Mouse (Mus musculus) hindbrain, embryonic 16.5 days (tissue): ENCODE data around the gene Eef2k. TPM values are rescaled to one million over a fixed set of nuclear protein-coding genes. Genes with fewer than 3 reads are reported as not detected.
A peak's percentile ranks its signal among the peaks of the same experiment; 100 is the strongest.

Source experiments
- ATAC-seq: fragments of 200-750 bp; cut with Nextera tagmentation; 2 replicates; pipeline ENCODE4 v1.8.0; 2017; ENCODE audit warnings: moderate TSS enrichment, moderate library complexity
- H3K27ac ChIP-seq: fragments of 300-500 bp; sonication (generic); 2 replicates; pipeline ENCODE4 v1.5.1; 2014; ENCODE audit warnings: low read depth, mild to moderate bottlenecking, control low read depth, low read length, moderate library complexity
- H3K27me3 ChIP-seq: fragments of 300-500 bp; sonication (generic); replicated peaks from 2 replicates; pipeline ENCODE4 v1.6.1; 2014; ENCODE audit warnings: low read length; ENCODE audit not compliant: control insufficient read depth, insufficient read depth
- H3K36me3 ChIP-seq: fragments of 300-500 bp; sonication (generic); 2 replicates; pipeline ENCODE4 v1.6.1; 2014; ENCODE audit warnings: mild to moderate bottlenecking, low read length, moderate library complexity, mixed read lengths; ENCODE audit not compliant: control insufficient read depth, insufficient read depth
- H3K4me1 ChIP-seq: fragments of 300-500 bp; sonication (generic); 2 replicates; pipeline ENCODE4 v1.6.1; 2014; ENCODE audit warnings: low read depth, low read length; ENCODE audit not compliant: control insufficient read depth, insufficient read depth
- H3K4me2 ChIP-seq: fragments of 300-500 bp; sonication (generic); 2 replicates; pipeline ENCODE4 v1.6.1; 2014; ENCODE audit warnings: mild to moderate bottlenecking, low read length, control low read depth, moderate library complexity
- H3K4me3 ChIP-seq: fragments of 300-500 bp; sonication (generic); 2 replicates; pipeline ENCODE4 v1.5.1; 2014; ENCODE audit warnings: mild to moderate bottlenecking, low read length, control low read depth, moderate library complexity
- H3K9ac ChIP-seq: fragments of 300-500 bp; sonication (generic); 2 replicates; pipeline ENCODE4 v1.6.1; 2014; ENCODE audit warnings: low read depth, mild to moderate bottlenecking, control low read depth, low read length, moderate library complexity
- H3K9me3 ChIP-seq: fragments of 300-500 bp; sonication (generic); 2 replicates; pipeline ENCODE4 v1.6.1; 2014; ENCODE audit warnings: mild to moderate bottlenecking, low read length, moderate library complexity; ENCODE audit not compliant: control insufficient read depth
- WGBS: fragments of 180-500 bp; shearing (Covaris S2); extraction: QIAGEN DNeasy Blood & Tissue Kit; methylation state at CpG from one replicate; pipeline ENCODE4 v1.1.7; 2014; 5-methylcytosine and 5-hydroxymethylcytosine counted together
- polyA plus RNA-seq: library from polyadenylated mRNA; unstranded; fragments of >200 nt; fragmentation: Nextera tagmentation; extraction: Ambion mirVana; gene quantifications from 2 replicates; pipeline ENCODE4 v1.2.1, GENCODE M21; 2015

The Eef2k gene
- polyA plus RNA-seq, 1 experiment from 2014 or later: 37.4 TPM

DNA sequence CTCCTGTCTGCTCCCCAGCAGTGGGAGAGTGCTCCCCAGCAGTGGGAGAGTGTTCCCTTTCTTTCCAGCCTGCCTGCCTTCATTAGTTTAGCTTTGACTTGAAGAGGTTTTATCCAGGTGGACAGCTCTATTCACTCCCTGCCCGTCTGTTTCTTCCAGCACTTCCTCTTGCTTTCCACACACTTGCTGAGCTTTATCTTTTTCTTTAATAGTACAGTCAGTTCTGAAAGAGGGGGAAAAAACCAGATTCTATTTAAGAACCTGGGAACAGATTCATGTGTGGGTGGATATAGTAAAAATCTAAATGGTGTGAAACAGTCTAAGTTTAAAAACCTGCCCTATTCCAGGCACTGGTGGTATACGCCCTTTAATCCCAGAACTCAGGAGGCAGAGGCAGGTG lies 17.5 kb upstream of the Eef2k start:
- ATAC-seq: no peak
- H3K9ac ChIP-seq: no peak overlapping the region
- H3K36me3 ChIP-seq: no peaks in the 10 kb centered on the region
- no peaks in the 10 kb centered on the region for H3K9me3 ChIP-seq
- H3K4me3 ChIP-seq: no peak overlapping the region
- no peak overlapping the region for H3K27ac ChIP-seq
- H3K27me3 ChIP-seq: no peaks in the 10 kb centered on the region; the same call in 1 of the 2 replicates
- no peak overlapping the region for H3K4me2 ChIP-seq
- peaks cover 3% of the 10 kb centered on the region for H3K4me1 ChIP-seq
- WGBS: 74% methylated on average over 2 of the region's 2 CpGs

DNA sequence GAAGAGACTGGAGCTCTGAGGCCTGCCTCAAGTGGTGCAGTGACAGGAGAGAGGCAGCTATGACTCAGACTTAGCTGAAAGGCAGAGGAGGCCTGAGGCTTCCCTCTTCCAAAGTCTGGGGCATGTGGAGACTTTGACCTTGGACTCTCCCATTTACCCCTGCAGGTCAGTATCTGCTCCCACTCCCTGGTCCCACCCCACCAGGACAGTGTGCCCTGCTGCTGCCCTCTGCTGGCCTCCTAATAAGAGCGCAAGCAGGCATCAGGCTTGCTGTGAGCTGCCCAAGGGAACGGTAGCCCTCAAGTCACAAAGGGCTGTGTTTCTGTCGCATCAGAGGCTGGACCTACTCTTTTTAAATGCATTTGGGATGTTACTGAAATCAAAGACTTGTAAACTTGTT lies 16.2 kb upstream of the Eef2k start:
- no peak for ATAC-seq
- no peaks in the 10 kb centered on the region for H3K9me3 ChIP-seq
- H3K4me3 ChIP-seq: no peak overlapping the region
- no peaks in the 10 kb centered on the region; the same call in 1 of the 2 replicates for H3K27me3 ChIP-seq
- no peaks in the 10 kb centered on the region for H3K36me3 ChIP-seq
- H3K4me2 ChIP-seq: no peak overlapping the region
- WGBS: 28% methylated on average over 3 of the region's 3 CpGs
- H3K27ac ChIP-seq: no peak overlapping the region
- no peak overlapping the region for H3K9ac ChIP-seq
- peaks cover 4% of the 10 kb centered on the region for H3K4me1 ChIP-seq

DNA sequence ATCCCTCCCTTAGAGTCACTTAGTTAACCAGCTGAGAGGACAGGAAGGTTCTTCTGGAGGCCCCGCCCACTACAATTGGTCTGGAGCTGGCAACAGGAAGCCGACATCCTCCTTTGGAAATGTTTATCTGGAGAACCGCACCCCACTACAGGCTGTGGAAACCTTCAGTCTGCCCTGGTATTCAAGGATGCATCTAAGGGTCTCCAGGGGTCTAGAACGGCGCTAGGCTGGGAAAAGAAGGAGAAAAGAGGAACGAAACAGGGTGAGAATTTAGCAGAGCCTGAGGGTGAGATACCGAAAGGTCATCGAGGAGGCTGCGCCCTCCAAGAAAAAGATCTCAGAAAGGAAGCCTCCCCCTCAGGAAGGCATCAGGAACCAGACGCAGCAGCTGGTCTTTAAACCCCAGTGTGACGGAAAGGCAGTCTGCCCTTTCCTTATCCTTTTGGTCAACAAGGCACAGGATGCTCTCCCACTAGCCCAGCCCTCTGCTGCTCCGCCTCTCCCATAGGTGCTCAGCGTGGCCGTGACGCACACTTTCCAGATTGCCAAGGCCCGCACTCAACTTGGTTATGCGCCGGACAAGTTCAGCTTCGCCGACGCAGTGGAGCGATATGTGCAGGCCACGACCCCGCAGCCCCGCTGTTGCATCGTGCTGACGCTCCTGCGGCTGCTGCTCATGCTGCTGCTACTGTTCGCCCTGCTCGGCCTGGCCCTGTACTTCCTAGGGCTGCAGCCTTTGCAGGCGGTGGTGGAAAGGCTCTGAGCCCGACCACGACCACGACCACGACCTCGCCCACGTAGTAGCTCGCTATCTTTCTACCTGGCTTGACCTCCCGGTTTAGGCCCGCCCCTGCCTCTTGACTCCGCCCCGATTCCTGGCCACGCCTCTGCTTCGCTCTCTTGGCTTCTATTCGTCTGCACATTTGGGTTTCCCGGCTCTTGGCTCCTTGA lies 11.9 kb upstream of the Eef2k start:
- no peaks in the 10 kb centered on the region for H3K9me3 ChIP-seq

DNA sequence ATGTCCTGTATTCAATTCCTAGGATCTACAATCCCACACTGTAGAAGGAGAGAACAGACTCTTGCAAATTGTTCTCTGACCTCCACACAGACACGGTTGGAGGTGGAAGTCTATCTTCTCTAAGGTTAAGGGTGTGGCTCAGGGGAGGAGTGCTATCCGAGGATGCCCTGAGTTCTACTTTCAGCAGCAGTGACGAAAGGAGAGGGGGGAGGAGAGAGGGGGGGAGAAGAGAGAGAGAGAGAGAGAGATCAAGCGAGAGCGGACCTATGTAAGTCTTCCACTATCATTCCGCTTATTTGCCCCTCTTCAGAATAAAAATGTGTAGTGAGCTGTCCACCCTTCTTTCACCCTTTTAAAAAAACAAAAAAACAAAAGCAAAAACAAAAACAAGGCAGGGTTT lies 8.2 kb upstream of the Eef2k start:
- Histone ChIP-seq H3K4me3 (peak overlapping the region; percentile 65), H3K36me3 (no peaks in the 10 kb centered on the region), H3K27me3 (no peaks in the 10 kb centered on the region; the same call in 1 of the 2 replicates), H3K27ac (peak overlapping the region; percentile 72), H3K4me2 (peak overlapping the region; percentile 58), H3K4me1 (peaks cover 4% of the 10 kb centered on the region), H3K9ac (peak overlapping the region; percentile 59), H3K9me3 (no peaks in the 10 kb centered on the region)
- 43% methylated on average over 6 of the region's 6 CpGs for WGBS
- ATAC-seq: no peak

More for the DNA sequence above, 11.9 kb upstream of the Eef2k start:
- Histone ChIP-seq H3K27me3 (no peaks in the 10 kb centered on the region), H3K27ac (peak overlapping the region; percentile 61), H3K4me2 (peak overlapping the region; percentile 81), H3K4me1 (peaks cover 4% of the 10 kb centered on the region), H3K9ac (peak overlapping the region; percentile 74), H3K36me3 (no peaks in the 10 kb centered on the region), H3K4me3 (peak overlapping the region; percentile 65)
- peak; percentile 25 for ATAC-seq
- 2% methylated on average over 46 of the region's 46 CpGs for WGBS

DNA sequence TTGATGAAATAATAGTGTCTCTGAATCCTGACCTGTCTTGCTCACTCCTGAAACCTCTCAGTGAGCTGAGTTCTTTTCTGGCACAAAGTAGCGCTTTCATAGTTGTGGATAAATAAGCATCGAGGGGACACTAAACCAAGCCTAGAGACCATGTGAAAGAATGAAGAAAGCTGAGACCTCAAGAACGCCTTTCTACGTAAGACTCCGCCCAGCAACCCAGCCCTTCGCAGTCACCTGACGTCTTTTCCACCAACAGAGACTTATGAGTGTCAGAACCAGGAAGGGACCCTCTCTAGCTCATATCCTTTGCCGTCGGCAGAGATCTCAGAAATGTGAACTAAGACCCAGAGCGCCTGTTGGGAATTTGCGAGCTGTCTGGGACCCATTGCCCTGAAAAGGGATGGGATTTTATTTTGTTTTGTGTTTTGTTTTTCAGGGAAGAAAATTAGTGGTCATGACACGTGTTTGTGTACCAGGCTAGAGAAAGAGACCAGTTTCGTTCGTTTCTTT lies 7.7 kb upstream of the Eef2k start:
- Histone ChIP-seq H3K9ac (peak overlapping the region; percentile 59), H3K4me1 (peaks cover 3% of the 10 kb centered on the region), H3K4me2 (peak overlapping the region; percentile 58), H3K27me3 (no peaks in the 10 kb centered on the region; the same call in 1 of the 2 replicates), H3K9me3 (no peaks in the 10 kb centered on the region), H3K4me3 (peak overlapping the region; percentile 65), H3K27ac (peak overlapping the region; percentile 72), H3K36me3 (no peaks in the 10 kb centered on the region)
- 9% methylated on average over 14 of the region's 14 CpGs for WGBS
- ATAC-seq: peak; percentile 82

DNA sequence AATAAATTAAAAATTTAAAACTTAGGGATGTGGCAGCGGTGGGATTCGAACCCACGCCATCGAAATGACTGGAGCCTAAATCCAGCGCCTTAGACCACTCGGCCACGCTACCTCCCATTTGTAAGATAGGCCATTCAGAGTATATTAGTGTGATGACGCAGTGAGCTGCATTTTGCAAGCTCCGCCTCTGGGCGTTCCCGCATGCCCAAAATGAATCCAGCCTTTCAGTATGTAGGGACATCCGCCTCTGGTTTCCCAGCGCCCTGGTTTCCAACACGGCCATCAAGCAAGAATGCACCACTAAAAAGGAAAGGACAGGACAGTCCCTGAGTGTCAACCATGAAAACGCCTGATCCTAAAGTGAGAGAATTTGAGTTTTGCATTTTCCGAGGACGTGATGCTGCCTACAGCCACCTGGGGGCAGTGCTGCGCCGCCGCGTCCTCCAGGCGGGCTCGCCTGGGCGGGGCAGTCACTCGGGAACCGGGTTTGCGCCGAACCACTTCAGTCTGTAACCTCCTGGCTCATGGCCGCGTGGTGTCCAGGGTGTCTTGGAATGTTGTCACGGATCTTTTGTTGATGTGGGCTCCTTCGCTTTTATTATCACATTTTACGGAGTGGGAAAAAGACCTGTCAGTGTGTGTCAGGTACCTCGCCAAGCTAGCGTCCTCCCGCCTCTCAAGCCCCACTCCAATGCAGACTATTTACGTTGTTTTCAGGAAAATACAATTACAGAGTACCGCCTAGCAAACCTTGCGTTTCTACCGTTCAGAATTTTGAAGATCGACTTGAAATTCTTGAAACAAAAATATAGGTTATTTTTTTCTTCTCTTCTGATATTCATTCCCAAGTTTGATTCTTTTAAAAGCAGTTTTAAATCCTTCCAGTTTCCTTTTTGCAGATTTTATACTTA lies 6.9 kb upstream of the Eef2k start:
- Histone ChIP-seq H3K9me3 (no peaks in the 10 kb centered on the region), H3K36me3 (no peaks in the 10 kb centered on the region), H3K4me2 (peak overlapping the region; percentile 58), H3K4me1 (no peaks in the 10 kb centered on the region; the same call in 1 of the 2 replicates), H3K9ac (peak overlapping the region; percentile 74), H3K27ac (peak overlapping the region; percentile 89), H3K4me3 (peak overlapping the region; percentile 65), H3K27me3 (no peaks in the 10 kb centered on the region; the same call in 1 of the 2 replicates)
- ATAC-seq: peak; percentile 89
- WGBS: under 1% methylated on average over 41 of the region's 41 CpGs

DNA sequence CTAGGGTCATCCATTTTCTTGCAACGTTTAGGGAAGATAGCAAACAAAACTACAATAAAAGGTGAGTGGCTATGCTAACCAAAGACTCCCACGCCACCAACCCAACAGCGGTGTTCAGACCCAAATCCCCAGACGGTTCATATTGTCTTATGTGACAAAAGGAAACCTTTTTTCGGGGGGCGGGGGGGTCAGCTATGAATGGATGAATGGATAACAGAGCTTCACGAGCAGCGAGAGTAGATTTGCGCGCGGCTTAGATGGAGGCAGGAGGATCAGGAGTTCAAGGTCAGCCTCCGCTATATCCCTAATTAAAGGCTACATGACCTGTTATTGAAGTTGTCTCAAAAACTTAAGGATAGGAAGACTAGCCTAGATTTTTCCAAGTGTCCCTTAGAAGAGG lies 6.3 kb upstream of the Eef2k start:
- no peaks in the 10 kb centered on the region for H3K9me3 ChIP-seq
- ATAC-seq: no peak
- peak overlapping the region; percentile 60 for H3K9ac ChIP-seq
- H3K27me3 ChIP-seq: no peaks in the 10 kb centered on the region; the same call in 1 of the 2 replicates
- H3K4me3 ChIP-seq: peak overlapping the region; percentile 65
- H3K27ac ChIP-seq: peak overlapping the region; percentile 45
- H3K4me1 ChIP-seq: no peaks in the 10 kb centered on the region; the same call in 1 of the 2 replicates
- 5% methylated on average over 12 of the region's 12 CpGs for WGBS
- H3K4me2 ChIP-seq: peak overlapping the region; percentile 57
- H3K36me3 ChIP-seq: no peaks in the 10 kb centered on the region

DNA sequence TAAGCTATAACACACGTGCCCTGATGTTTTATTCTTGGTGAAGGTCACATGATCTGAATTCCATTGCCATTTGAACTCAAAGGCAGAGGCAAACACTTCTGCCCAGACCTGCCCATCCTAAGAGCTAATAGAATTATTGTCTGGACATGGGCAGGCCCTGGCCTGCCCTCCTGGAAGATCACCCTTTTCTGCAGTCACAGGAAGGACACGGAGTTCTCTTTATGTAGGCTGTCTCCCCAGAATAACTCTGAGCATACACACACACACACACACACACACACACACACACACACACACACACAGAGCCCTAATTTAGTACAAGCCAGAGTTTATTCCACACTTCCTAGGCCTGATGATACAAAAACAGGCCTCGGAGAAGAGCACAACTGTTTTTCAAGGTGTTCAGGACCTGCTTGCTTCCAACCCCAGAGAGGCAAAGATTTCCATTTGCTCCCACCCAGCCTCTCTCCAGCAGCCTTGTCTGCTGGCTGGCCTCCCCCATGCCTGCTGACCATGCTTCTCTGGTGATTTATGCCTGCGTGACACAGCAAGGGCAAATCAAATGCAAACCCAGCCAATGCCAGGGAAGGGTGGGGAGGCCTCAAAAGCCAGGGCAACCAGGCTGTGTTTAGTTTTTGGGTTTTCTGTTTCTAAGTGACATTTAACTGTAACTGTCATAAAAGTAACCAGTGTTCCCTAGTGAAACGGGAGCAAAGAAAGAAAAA lies 4.0 kb upstream of the Eef2k start:
- Histone ChIP-seq H3K4me3 (no peak overlapping the region), H3K27me3 (no peaks in the 10 kb centered on the region; the same call in 1 of the 2 replicates), H3K9me3 (no peaks in the 10 kb centered on the region), H3K27ac (no peak overlapping the region), H3K4me2 (no peak overlapping the region), H3K9ac (no peak overlapping the region), H3K36me3 (no peaks in the 10 kb centered on the region), H3K4me1 (no peaks in the 10 kb centered on the region; the same call in 1 of the 2 replicates)
- ATAC-seq: no peak
- 69% methylated on average over 5 of the region's 5 CpGs for WGBS
